Mouse (Mus musculus): ENCODE results near the gene Zfp128.
"Not testable (repeated sequence)": the region's sequence is repeated elsewhere in the genome, so short reads cannot be mapped to it uniquely, and the experiment has no call there.

Zfp128 gene

GRCm38 (mm10) chr7:12880911-12881660 is at the start of gene Zfp128:
TSS of gene Zfp128 (plus strand) at chr7:12881177.
- DNase-seq (ENCODE audit: low spot score): peak; percentile 94

- DNase-seq (ENCODE audit: low spot score): peak; percentile 91
These were observed 46.5 kb upstream of the Zfp128 start, which contains the start of gene Zfp110 for GRCm38 (mm10) chr7:12834162-12835120. TSS of gene Zfp110 (plus strand) at chr7:12834761.

GRCm38 (mm10) chr7:12835193-12835671 is 45.7 kb upstream of the Zfp128 start:
- peak; percentile 16 for DNase-seq (ENCODE audit: low spot score)

- DNase-seq (ENCODE audit: low spot score): no peak
These were observed 45.2 kb upstream of the Zfp128 start for GRCm38 (mm10) chr7:12835779-12836178.

- no peak for DNase-seq (ENCODE audit: low spot score)
These were observed 6.7 kb upstream of the Zfp128 start for GRCm38 (mm10) chr7:12874301-12874700.

GRCm38 (mm10) chr7:12880036-12880435 is 941 bp upstream of the Zfp128 start:
- no peak for DNase-seq (ENCODE audit: low spot score)

GRCm38 (mm10) chr7:12880497-12880896 is 480 bp upstream of the Zfp128 start:
- DNase-seq (ENCODE audit: low spot score): not testable (repeated sequence)

GRCm38 (mm10) chr7:12886563-12887266 is 5.7 kb downstream of the Zfp128 start:
- DNase-seq (ENCODE audit: low spot score): no peak

GRCm38 (mm10) chr7:12887585-12887984 is 6.6 kb downstream of the Zfp128 start:
- DNase-seq (ENCODE audit: low spot score): no peak

- no peak for DNase-seq (ENCODE audit: low spot score)
These were observed 10.0 kb downstream of the Zfp128 start for GRCm38 (mm10) chr7:12890928-12891327.

GRCm38 (mm10) chr7:12891334-12891733 is 10.4 kb downstream of the Zfp128 start:
- DNase-seq (ENCODE audit: low spot score): no peak

GRCm38 (mm10) chr7:12897655-12898410 is 16.9 kb downstream of the Zfp128 start, which contains the start of gene Zscan22:
TSS of gene Zscan22 (plus strand) at chr7:12897815.
- peak; percentile 92 for DNase-seq (ENCODE audit: low spot score)

- no peak for DNase-seq (ENCODE audit: low spot score)
These were observed 20.5 kb downstream of the Zfp128 start for GRCm38 (mm10) chr7:12901517-12901916.

GRCm38 (mm10) chr7:12903623-12904022 is 22.6 kb downstream of the Zfp128 start:
- no peak for DNase-seq (ENCODE audit: low spot score)

- no peak for DNase-seq (ENCODE audit: low spot score)
These were observed 24.2 kb downstream of the Zfp128 start for GRCm38 (mm10) chr7:12905146-12905545.

GRCm38 (mm10) chr7:12909498-12909962 is 28.6 kb downstream of the Zfp128 start:
- DNase-seq (ENCODE audit: low spot score): peak; percentile 83

- DNase-seq (ENCODE audit: low spot score): peak; percentile 48
These were observed 29.2 kb downstream of the Zfp128 start for GRCm38 (mm10) chr7:12910181-12910668.

- no peak for DNase-seq (ENCODE audit: low spot score)
These were observed 32.6 kb downstream of the Zfp128 start for GRCm38 (mm10) chr7:12913556-12913955.

- not testable (repeated sequence) for DNase-seq (ENCODE audit: low spot score)
These were observed 39.5 kb downstream of the Zfp128 start for GRCm38 (mm10) chr7:12920495-12920894.

- no peak for DNase-seq (ENCODE audit: low spot score)
These were observed 40.3 kb downstream of the Zfp128 start for GRCm38 (mm10) chr7:12921318-12921704.
